Mouse (Mus musculus) left cerebral cortex, postnatal 14 days (tissue): ENCODE data around the gene Btg2. TPM values are rescaled to one million over a fixed set of nuclear protein-coding genes. Genes with fewer than 3 reads are reported as not detected.

ENCODE experiments used
- DNase-seq, 2 experiments: peaks; one replicate each; pipeline ENCODE4 v3.0.0; 2021 to 2022; ENCODE audit warnings: low spot score in 2 of 2, mixed read lengths in 1 of 2
- intact Hi-C: fragments of 180-260 bp; cut with DNase I; formaldehyde crosslinking; loops from one replicate; pipeline ENCODE4 v1.15.1; 2025
- total RNA-seq, 2 experiments: library from RNA; stranded (reverse); gene quantifications; 2 replicates each; pipeline ENCODE4 v1.2.3; 2021

Btg2 gene
- total RNA-seq, 2 experiments from 2014 or later, result 14.6 to 17.5 TPM

- no peak for DNase-seq
- intact Hi-C loops, result no loop called here
These were observed 15.2 kb downstream of the Btg2 start for GRCm38 (mm10) chr1:134063773-134064125.

- peak in 1 of 2 experiments; percentile 41 for DNase-seq
- intact Hi-C loops, result no loop called here
These were observed 15.7 kb downstream of the Btg2 start for GRCm38 (mm10) chr1:134063086-134063772.

DNA sequence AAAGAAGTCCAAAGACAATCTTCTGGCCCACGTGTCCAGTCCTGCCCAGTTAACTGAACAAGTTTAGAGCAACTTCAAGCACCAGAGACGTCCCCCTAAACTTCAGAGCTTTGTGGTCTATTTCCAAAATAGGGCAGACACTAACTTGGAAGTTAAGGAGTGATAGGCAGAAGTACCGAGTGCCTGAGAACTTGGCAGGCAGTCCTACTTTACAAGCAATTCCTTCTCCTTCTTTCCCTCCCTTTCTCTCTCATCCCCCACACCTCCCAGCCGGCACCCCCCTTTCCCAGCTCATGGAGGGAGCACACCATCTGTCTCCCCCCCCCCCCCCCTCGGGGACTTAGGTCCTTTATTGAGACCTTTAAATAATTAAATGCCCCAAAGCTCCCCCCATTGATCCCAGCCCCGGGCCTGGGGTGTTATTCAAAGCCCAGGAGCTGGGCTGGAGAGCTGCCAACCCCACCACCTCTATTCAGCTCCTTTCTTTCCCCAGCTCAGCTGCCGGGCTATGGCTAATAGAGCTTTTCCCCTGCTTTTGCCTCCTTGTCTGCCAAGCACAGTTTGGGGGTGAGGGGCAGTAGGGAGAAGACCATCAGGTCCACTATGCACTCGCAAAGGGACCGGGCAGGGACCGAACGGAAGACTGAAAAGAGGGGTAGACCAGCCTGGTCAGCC, 16.4 kb downstream of the Btg2 start:
- intact Hi-C loops, result no loop called here

GRCm38 (mm10) chr1:134061915-134062314, 17.0 kb downstream of the Btg2 start:
- intact Hi-C loops, result no loop called here
- DNase-seq, result no peak

More for the DNA sequence above, 16.4 kb downstream of the Btg2 start:
- peak in 1 of 2 experiments; percentile 51 for DNase-seq

DNA sequence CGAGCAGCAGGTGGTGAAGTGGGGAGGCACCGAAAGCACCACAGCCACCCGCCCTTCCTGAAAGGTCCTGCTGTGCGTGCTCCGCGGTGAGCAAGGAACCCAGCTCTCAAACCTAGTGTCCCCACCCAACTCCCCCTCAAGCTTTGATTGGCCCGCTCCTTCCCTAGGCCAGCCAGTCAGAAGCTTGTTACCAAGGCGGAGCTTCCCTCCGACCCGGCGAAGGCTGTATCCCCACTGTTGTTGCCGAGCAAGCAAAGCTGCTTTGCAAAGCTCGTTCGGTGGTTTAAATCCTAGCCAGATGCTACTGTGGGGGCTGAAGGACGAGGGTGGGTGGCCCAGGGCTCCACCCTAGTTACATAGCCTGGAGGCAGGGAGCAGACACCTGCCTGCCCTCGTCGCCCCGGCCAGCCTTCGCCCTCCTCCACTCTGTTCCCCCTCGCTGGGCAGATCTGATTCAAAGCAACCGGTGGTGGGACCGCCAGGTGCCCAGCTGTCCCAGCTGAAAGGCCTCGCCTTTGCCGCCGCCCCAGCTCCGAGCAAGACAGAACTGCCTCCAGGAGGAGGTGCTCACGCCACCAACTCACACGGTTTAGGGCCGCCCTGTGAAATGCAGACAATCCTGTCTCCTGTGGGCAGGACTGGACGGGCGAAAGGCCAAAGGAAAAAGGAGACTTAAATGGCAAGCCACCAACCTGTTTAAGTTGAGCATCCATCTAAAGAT, 17.9 kb downstream of the Btg2 start:
- peak; percentile 91 to 94 for DNase-seq
- intact Hi-C loops, result no loop called here

GRCm38 (mm10) chr1:134059739-134060695, 18.9 kb downstream of the Btg2 start:
- no peak for DNase-seq
- intact Hi-C loops, result loop anchor here (10.0 kb wide), 1 partner anchor 265 kb away; no protein-coding TSS in a partner anchor

DNA sequence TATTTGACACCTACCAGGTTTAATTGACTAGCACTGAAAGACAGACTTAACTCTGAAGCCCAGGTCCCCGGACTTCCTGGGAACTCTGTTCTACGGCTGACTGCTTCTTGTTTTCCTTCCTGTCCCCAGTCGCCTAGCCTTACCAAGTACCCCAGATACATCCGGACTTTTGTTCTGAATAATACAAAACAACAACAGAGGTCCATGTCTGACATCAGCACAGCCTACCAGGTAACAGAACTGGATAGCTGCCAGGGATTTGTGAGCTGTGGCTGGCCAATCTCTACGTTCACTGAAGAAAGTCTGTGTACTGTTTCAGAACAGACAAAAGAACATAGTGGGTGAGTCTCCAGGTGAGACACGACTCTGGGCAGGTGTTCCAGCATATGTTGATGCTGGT, 20.1 kb downstream of the Btg2 start:
- intact Hi-C loops, result loop anchor here (10.0 kb wide), 1 partner anchor 266 kb away; no protein-coding TSS in a partner anchor
- DNase-seq, result no peak

GRCm38 (mm10) chr1:134057736-134058135, 21.2 kb downstream of the Btg2 start:
- no peak for DNase-seq
- intact Hi-C loops, result loop anchor here (10.0 kb wide), 1 partner anchor 267 kb away; no protein-coding TSS in a partner anchor

GRCm38 (mm10) chr1:134056285-134056684, 22.6 kb downstream of the Btg2 start:
- DNase-seq, result no peak
- intact Hi-C loops, result loop anchor here (10.0 kb wide), 1 partner anchor 269 kb away; no protein-coding TSS in a partner anchor

GRCm38 (mm10) chr1:134055666-134056245, 23.2 kb downstream of the Btg2 start:
- no peak for DNase-seq
- intact Hi-C loops, result loop anchor here (10.0 kb wide), 1 partner anchor 269 kb away; no protein-coding TSS in a partner anchor

GRCm38 (mm10) chr1:134055058-134055457, 23.9 kb downstream of the Btg2 start:
- no peak for DNase-seq
- intact Hi-C loops, result loop anchor here (10.0 kb wide), 1 partner anchor 270 kb away; no protein-coding TSS in a partner anchor

DNA sequence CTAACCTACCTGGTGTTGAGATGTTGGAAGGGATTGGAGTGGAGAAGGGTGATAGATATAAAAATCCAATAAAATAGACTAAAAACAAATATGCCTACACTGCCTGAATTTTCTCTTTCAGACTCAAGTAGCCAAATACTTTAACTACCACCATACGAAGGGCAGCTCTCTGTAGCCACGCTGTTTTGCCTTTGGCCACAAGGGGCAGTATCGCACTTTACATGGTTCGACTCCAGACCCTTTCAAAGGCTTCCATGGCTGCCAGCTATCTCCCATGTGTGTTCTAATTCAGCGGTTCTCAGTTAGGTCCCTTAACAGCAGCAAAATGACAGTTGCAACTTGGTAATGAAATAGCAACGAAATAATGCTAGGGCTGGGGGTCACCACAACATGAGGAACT, 25.7 kb downstream of the Btg2 start:
- intact Hi-C loops, result loop anchor here (10.0 kb wide), 1 partner anchor 272 kb away; no protein-coding TSS in a partner anchor
- peak; percentile 94 to 95 for DNase-seq

DNA sequence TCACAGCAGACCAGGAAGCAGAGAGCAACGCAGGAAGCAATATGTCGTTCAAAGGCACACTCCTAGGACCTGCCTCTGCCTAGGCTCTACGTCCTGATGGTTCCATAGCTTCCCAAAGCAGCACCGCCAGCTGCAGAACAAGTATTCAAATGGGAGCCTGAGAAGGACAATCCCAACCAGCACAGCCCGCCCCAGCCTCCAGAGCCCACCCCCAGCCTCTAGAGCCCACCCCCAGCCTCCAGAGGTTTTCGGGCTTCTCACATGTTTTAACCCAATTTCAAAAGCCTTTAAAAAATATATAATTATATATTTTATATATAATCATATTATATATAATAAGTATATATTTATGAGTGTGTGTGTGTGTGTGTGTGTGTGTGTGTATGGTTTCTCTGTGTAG, 29.4 kb downstream of the Btg2 start:
- intact Hi-C loops, result loop anchor here (10.0 kb wide), 1 partner anchor 415 kb away; no protein-coding TSS in a partner anchor
- no peak for DNase-seq

DNA sequence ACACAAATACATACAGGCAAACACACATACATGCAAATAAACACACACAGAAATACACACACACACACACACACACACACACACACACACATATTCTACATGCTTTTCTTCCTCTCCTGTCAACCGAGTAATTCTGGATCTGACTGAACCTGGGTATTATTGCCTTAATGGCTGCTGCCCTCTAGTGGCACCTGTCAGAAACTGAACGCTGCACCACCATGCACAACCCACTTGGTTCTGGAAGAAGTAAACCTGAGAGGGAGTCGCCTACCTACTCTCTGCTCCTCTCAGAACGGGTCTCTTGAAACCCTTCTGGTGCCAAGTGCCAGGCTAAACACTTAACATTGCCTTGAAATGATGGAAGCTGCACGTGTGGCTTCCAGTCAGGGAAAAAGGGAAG, 30.2 kb downstream of the Btg2 start:
- intact Hi-C loops, result loop anchor here (10.0 kb wide), 1 partner anchor 414 kb away; no protein-coding TSS in a partner anchor
- DNase-seq, result peak; percentile 87 to 93

GRCm38 (mm10) chr1:134047431-134047830, 31.5 kb downstream of the Btg2 start:
- no peak for DNase-seq
- intact Hi-C loops, result loop anchor here (2.0 to 10.0 kb wide), 3 partner anchors 87 to 413 kb away; no protein-coding TSS in a partner anchor

- no peak for DNase-seq
These were observed 32.5 kb downstream of the Btg2 start for GRCm38 (mm10) chr1:134046387-134046786.

DNA sequence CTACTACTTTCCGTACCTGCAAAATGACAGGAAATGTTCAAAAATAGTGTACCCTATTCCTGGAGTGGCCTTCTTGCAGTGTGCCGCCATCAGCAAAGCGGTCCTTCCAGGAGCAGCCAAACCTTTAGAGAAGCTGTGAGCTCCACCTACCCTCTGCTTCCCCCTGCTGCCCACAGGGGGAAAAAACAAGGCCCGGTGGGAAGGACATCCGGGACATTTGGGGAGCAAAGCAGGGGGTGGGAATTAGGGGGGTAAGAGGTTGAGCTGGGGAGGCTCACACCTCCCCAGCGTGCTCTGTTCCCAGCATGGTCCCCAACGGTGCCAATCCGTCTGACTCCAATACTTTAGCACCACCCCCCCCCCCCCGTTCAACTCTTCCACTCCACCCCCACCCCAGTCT, 32.9 kb downstream of the Btg2 start:
- peak; percentile 84 to 87 for DNase-seq
- intact Hi-C loops, result loop anchor here (1.0 to 10.0 kb wide), 4 partner anchors 85 to 411 kb away; no protein-coding TSS in a partner anchor

More at GRCm38 (mm10) chr1:134046387-134046786, 32.5 kb downstream of the Btg2 start:
- intact Hi-C loops, result loop anchor here (1.0 to 10.0 kb wide), 4 partner anchors 86 to 412 kb away; no protein-coding TSS in a partner anchor

GRCm38 (mm10) chr1:134044805-134045204, 34.1 kb downstream of the Btg2 start:
- DNase-seq, result no peak
- intact Hi-C loops, result loop anchor here (10.0 kb wide), 1 partner anchor 410 kb away; no protein-coding TSS in a partner anchor
